Mouse (Mus musculus) heart, postnatal 0 days (tissue): ENCODE results near the gene Cldnd2. TPM values are rescaled to one million over a fixed set of nuclear protein-coding genes. Genes with fewer than 3 reads are reported as not detected.

Experiments
- ATAC-seq: fragments of 200-750 bp; cut with Nextera tagmentation; 2 replicates; pipeline ENCODE4 v1.8.0; 2017; ENCODE audit warnings: low read depth, moderate number of reproducible peaks, moderate library complexity; ENCODE audit not compliant: insufficient read depth
- DNase-seq: peaks from one replicate; pipeline ENCODE4 v3.0.0-alpha.2; 2016; ENCODE audit warnings: low spot score
- H3K27ac ChIP-seq: fragments of 300-500 bp; sonication (generic); 2 replicates; pipeline ENCODE4 v1.5.1; 2014; ENCODE audit warnings: low read depth, mild to moderate bottlenecking
- H3K27me3 ChIP-seq: fragments of 300-500 bp; sonication (generic); 2 replicates; pipeline ENCODE4 v1.6.1; 2014; ENCODE audit warnings: low read length, mixed read lengths; ENCODE audit not compliant: control insufficient read depth, insufficient read depth
- H3K36me3 ChIP-seq: fragments of 300-500 bp; sonication (generic); replicated peaks from 2 replicates; pipeline ENCODE4 v1.6.1; 2014; ENCODE audit warnings: low read length, mixed read lengths; ENCODE audit not compliant: control insufficient read depth, insufficient read depth
- H3K4me1 ChIP-seq: fragments of 300-500 bp; sonication (generic); 2 replicates; pipeline ENCODE4 v1.6.1; 2014; ENCODE audit warnings: antibody characterized with exemption; ENCODE audit not compliant: control insufficient read depth, insufficient read depth
- H3K4me2 ChIP-seq: fragments of 300-500 bp; sonication (generic); 2 replicates; pipeline ENCODE4 v1.6.1; 2014; ENCODE audit warnings: low read depth, mild to moderate bottlenecking, low read length, moderate library complexity
- H3K4me3 ChIP-seq: fragments of 300-500 bp; sonication (generic); 2 replicates; pipeline ENCODE4 v1.5.1; 2014; ENCODE audit warnings: low read depth, low read length
- H3K9ac ChIP-seq: fragments of 300-500 bp; sonication (generic); replicated peaks from 2 replicates; pipeline ENCODE4 v1.6.1; 2014; ENCODE audit warnings: low read depth, low read length, mixed read lengths
- H3K9me3 ChIP-seq: fragments of 300-500 bp; sonication (generic); replicated peaks from 2 replicates; pipeline ENCODE4 v1.6.1; 2016; ENCODE audit warnings: low read length; ENCODE audit not compliant: control insufficient read depth
- CTCF ChIP-seq: IDR thresholded peaks from 2 replicates; pipeline ENCODE4 v1.5.1; 2016; ENCODE audit warnings: antibody characterized with exemption, control low read depth, low read depth
- EP300 ChIP-seq: IDR thresholded peaks from 2 replicates; pipeline ENCODE4 v1.6.1; 2016; ENCODE audit warnings: antibody characterized with exemption, low read depth
- WGBS: fragments of 180-500 bp; shearing (Covaris S2); extraction: QIAGEN DNeasy Blood & Tissue Kit; methylation state at CpG from one replicate; pipeline ENCODE4 v1.1.7; 2014; 5-methylcytosine and 5-hydroxymethylcytosine counted together
- polyA plus RNA-seq: library from polyadenylated mRNA; unstranded; fragments of >200 nt; fragmentation: Nextera tagmentation; extraction: Ambion mirVana; gene quantifications from 2 replicates; pipeline ENCODE4 v1.2.1, GENCODE M21; 2015
- total RNA-seq: library from RNA; depleted of rRNA; stranded (reverse); fragments of >200 nt; gene quantifications from 2 replicates; pipeline ENCODE4 v1.2.3, GENCODE M21; 2014; ENCODE audit warnings: low replicate concordance

Cldnd2 gene
- total and polyA plus RNA-seq, 2 experiments from 2014 or later, result not detected

DNA sequence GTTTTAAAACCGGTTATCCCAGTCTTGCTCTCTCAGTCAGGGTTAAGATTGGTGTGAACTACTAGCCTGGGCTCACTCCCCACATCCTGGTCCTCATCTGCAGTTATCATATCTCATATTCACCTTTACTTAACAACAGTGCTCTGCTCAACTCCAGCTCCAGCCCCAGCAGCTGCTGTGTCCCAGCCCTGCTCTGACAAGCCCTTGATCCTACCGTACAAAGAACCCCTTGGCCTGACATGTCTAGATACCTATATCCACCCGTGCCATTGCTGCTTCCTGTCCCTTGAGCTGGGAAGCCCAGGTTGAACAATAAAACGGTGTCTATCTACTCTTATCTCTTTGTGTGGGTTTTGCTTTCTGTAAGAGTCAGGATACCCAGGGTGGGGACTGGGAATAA, 11.1 kb upstream of the Cldnd2 start:
- 41% methylated on average over 4 of the region's 4 CpGs for WGBS
- no peak for ATAC-seq
- no peak overlapping the region for H3K4me2 ChIP-seq

DNA sequence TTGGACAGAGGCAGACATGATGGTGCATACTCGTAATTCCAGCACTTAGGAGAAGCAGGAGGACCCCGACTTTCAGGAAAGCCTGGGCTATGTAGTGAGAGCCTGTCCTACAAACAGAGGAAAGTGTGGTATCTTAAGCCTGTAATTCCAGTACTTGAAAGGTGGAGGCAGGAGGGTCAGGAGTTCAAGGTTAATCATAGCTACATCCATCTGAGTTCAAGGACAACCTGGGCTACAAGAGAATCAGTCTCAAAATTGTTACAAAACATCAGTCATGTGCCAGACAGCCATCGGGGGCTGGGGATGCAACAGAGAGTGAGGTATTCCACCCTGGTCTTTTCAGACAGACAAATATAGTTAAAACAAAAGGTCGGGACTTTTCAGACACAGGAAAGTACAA, 7.7 kb upstream of the Cldnd2 start:
- TF ChIP-seq CTCF, result no peak
- no peak for TF ChIP-seq EP300
- WGBS, result 46% methylated on average over 4 of the region's 4 CpGs
- ATAC-seq, result no peak
- Histone ChIP-seq H3K36me3 (no peaks in the 10 kb centered on the region), H3K4me3 (no peak overlapping the region), H3K9me3 (no peaks in the 10 kb centered on the region), H3K4me1 (no peaks in the 10 kb centered on the region), H3K9ac (no peak overlapping the region), H3K4me2 (no peak overlapping the region), H3K27me3 (no peaks in the 10 kb centered on the region), H3K27ac (no peak overlapping the region)
- DNase-seq, result no peak

More for the DNA sequence above, 11.1 kb upstream of the Cldnd2 start:
- no peaks in the 10 kb centered on the region for H3K27me3 ChIP-seq
- no peaks in the 10 kb centered on the region for H3K4me1 ChIP-seq
- no peak for TF ChIP-seq EP300
- no peak for TF ChIP-seq CTCF
- H3K36me3 ChIP-seq, result no peaks in the 10 kb centered on the region
- H3K4me3 ChIP-seq, result no peak overlapping the region
- no peak overlapping the region for H3K27ac ChIP-seq
- no peaks in the 10 kb centered on the region for H3K9me3 ChIP-seq
- no peak for DNase-seq
- no peak overlapping the region for H3K9ac ChIP-seq

DNA sequence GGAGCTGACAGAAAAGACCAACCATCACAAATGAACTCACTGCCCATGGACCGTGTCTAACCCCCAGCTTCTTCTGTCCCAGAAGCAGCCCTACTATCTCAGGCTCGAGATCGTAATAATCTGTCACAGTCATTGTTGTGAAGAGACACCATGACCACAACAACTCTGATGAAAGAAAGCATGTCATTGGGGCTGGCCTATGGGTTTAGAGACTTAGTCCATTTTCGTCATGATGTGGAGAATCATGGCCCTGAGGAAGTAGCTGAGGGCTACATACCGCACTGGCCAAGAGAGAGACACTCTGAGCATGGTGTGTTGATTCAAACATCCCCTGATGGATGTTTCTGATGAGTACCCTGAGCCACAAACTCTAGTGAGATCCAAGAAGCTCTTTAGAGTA, 5.9 kb upstream of the Cldnd2 start:
- H3K9me3 ChIP-seq, result no peaks in the 10 kb centered on the region
- H3K4me1 ChIP-seq, result no peaks in the 10 kb centered on the region
- no peaks in the 10 kb centered on the region for H3K36me3 ChIP-seq
- WGBS, result 86% methylated on average over 5 of the region's 5 CpGs
- no peak overlapping the region for H3K4me2 ChIP-seq
- H3K27ac ChIP-seq, result no peak overlapping the region
- H3K27me3 ChIP-seq, result no peaks in the 10 kb centered on the region
- ATAC-seq (no peak), DNase-seq (no peak)
- no peak overlapping the region for H3K4me3 ChIP-seq
- no peak overlapping the region for H3K9ac ChIP-seq
- TF ChIP-seq EP300, result no peak
- TF ChIP-seq CTCF, result no peak

DNA sequence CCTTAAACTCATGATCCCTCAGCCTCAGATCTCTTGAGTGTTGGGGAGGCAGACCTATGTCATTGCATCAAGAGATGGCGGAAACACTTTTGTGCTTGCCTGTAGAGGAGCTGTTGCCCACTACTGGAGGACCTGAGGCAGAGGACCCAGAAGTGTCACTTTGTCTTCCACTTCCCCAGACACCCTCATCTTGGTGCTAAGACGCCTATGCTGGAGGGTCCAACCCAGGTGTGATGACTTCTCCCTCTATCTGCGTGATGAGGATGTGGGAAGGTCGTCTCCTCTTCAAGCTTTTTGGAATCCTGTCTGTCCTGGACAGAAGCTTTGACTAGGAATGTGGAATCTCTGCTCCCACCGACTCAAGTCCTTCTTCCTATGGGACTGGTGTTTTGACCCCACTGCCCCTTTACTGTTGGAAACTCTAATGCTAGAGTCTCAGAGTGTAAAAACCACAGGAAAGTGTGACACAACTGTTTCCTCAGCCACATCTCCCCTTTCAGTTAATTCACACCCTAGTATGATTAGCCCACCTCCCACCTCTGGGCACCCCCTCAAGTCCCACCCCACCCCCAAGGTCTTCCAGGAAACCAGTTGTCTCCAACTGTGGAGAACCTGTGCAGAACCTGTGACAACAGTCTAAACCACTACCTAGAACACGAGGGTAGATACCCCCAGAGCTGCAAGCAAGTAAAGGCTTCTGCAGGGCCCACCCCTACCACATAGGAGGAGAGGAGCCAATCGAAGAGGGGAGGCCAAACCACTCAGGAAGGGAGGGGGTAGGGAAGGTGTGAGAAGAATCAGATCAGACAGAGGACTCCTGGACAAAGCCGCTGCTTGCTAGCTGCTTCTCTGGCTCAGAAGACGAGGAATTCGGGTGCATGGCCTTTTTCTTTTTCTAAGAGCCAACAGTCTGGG, 4.0 kb upstream of the Cldnd2 start, which contains the start of gene Nkg7:
Gene Nkg7, plus strand, starts transcription at position 733 of the 915 bp plus-strand sequence.
- Histone ChIP-seq H3K27me3 (no peaks in the 10 kb centered on the region), H3K9me3 (no peaks in the 10 kb centered on the region), H3K27ac (no peak within 1 kb of the TSS), H3K36me3 (no peaks in the 10 kb centered on the region), H3K4me1 (no peaks in the 10 kb centered on the region), H3K4me2 (no peak within 1 kb of the TSS), H3K9ac (no peak within 1 kb of the TSS), H3K4me3 (no peak within 1 kb of the TSS)
- DNase-seq (no peak), ATAC-seq (no peak)
- no peak for TF ChIP-seq EP300
- no peak for TF ChIP-seq CTCF
- WGBS, result 60% methylated on average over 10 of the region's 10 CpGs

DNA sequence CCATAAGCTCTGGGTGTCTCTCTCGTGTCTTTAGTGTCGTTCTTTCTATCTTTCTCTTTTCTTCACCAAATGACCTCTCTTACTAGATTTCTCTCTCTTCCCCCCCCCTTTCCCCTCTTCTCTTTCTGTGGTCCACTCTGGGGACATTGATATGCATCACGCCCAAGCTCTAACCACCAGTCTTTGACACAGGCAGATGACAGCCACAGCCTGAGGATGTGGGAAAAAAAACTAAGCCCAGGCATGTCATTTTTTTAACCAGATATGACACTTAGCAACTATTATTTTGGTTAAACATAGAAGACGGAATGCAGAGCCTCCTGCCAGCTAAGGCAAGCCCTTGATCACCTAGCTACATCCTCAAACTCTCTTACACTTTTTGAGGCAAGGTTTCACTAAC, 2.0 kb upstream of the Cldnd2 start:
- H3K4me1 ChIP-seq, result peaks cover 7% of the 10 kb centered on the region
- no peak overlapping the region for H3K4me3 ChIP-seq

More for the DNA sequence above, 2.0 kb upstream of the Cldnd2 start:
- Histone ChIP-seq H3K27ac (no peak overlapping the region), H3K9ac (no peak overlapping the region), H3K9me3 (no peaks in the 10 kb centered on the region), H3K36me3 (no peaks in the 10 kb centered on the region), H3K4me2 (no peak overlapping the region), H3K27me3 (no peaks in the 10 kb centered on the region)
- 73% methylated on average over 4 of the region's 4 CpGs for WGBS
- TF ChIP-seq EP300 (no peak), CTCF (no peak)
- ATAC-seq, result no peak
- DNase-seq, result no peak
